Mouse (Mus musculus): ENCODE measurements around the gene Lcn2. TPM values are rescaled to one million over a fixed set of nuclear protein-coding genes. Genes with fewer than 3 reads are reported as not detected.

Gene Lcn2
- total and polyA plus RNA-seq, 3 experiments, result not detected

GRCm38 (mm10) chr2:32351471-32351961 lies 36.5 kb downstream of the Lcn2 start:
- no peak overlapping the region for H3K4me3 ChIP-seq (replicated peaks in 1 of 3; ENCODE audit: low read depth in 2 of 3, low read length in 2 of 3, poor library complexity in 1 of 3)
- H3K4me1 ChIP-seq (ENCODE audit: control insufficient read depth in 1 of 2, insufficient read depth in 2 of 2), result peaks cover 7 to 23% of the 10 kb centered on the region in 2 experiments
- dilution Hi-C loops (cut with MboI; ENCODE audit: extremely low pct_ligation_motif_present, extremely low pct_unique_long_range_greater_than_20kb, low sequenced_read_pairs) (no loop called here), in situ Hi-C loops (cut with MboI; ENCODE audit: low pct_ligation_motif_present, low pct_unique_long_range_greater_than_20kb, low sequenced_read_pairs) (no loop called here)
- H3K9ac ChIP-seq (ENCODE audit: insufficient read depth, low read depth), result no peak overlapping the region
- no peak for DNase-seq (ENCODE audit: extremely low read depth)
- no peaks in the 10 kb centered on the region for H3K79me2 ChIP-seq (replicated peaks; ENCODE audit: control insufficient read depth, extremely low read depth, insufficient read depth, poor library complexity, severe bottlenecking)
- H3K9me3 ChIP-seq (replicated peaks; ENCODE audit: low read length), result no peaks in the 10 kb centered on the region
- TF ChIP-seq PAX5 (IDR thresholded peaks at IDR 0.05; ENCODE audit: low read length), result no peak
- TF ChIP-seq MXI1 (IDR thresholded peaks at IDR 0.05; ENCODE audit: low read depth, low read length), result no peak
- TF ChIP-seq EP300 (IDR thresholded peaks at IDR 0.05; ENCODE audit: low read length), result no peak
- no peak for TF ChIP-seq E2F4 (IDR thresholded peaks at IDR 0.05; ENCODE audit: insufficient replicate concordance, low read depth, low read length)
- no peak for TF ChIP-seq RAD21 (IDR thresholded peaks at IDR 0.05; ENCODE audit: low read depth, low read length)
- no peak overlapping the region for H3K4me2 ChIP-seq (ENCODE audit: insufficient read depth, low read depth, poor library complexity, severe bottlenecking)
- no peaks in the 10 kb centered on the region for H3K36me3 ChIP-seq (replicated peaks in 1 of 2; ENCODE audit: control insufficient read depth in 1 of 2, insufficient read depth in 1 of 2, low read length in 1 of 2)
- H3K27me3 ChIP-seq (replicated peaks), result peaks cover 77% of the 10 kb centered on the region
- no peak overlapping the region for H3K27ac ChIP-seq (ENCODE audit: insufficient read depth, low read depth)

GRCm38 (mm10) chr2:32350471-32351051 lies 37.5 kb downstream of the Lcn2 start:
- Histone ChIP-seq H3K4me3 (replicated peaks in 1 of 3; ENCODE audit: low read depth in 2 of 3, low read length in 2 of 3, poor library complexity in 1 of 3) (no peak overlapping the region), H3K9me3 (replicated peaks; ENCODE audit: low read length) (no peaks in the 10 kb centered on the region), H3K36me3 (replicated peaks in 1 of 2; ENCODE audit: control insufficient read depth in 1 of 2, insufficient read depth in 1 of 2, low read length in 1 of 2) (no peaks in the 10 kb centered on the region), H3K79me2 (replicated peaks; ENCODE audit: control insufficient read depth, extremely low read depth, insufficient read depth, poor library complexity, severe bottlenecking) (no peaks in the 10 kb centered on the region), H3K27ac (ENCODE audit: insufficient read depth, low read depth) (no peak overlapping the region), H3K27me3 (replicated peaks) (peaks cover 75% of the 10 kb centered on the region), H3K4me1 (ENCODE audit: control insufficient read depth in 1 of 2, insufficient read depth in 2 of 2) (peaks cover 5 to 23% of the 10 kb centered on the region in 2 experiments; a peak in 3 of 4 replicates), H3K9ac (ENCODE audit: insufficient read depth, low read depth) (no peak overlapping the region), H3K4me2 (ENCODE audit: insufficient read depth, low read depth, poor library complexity, severe bottlenecking) (no peak overlapping the region)
- dilution Hi-C loops (cut with MboI; ENCODE audit: extremely low pct_ligation_motif_present, extremely low pct_unique_long_range_greater_than_20kb, low sequenced_read_pairs) (no loop called here), in situ Hi-C loops (cut with MboI; ENCODE audit: low pct_ligation_motif_present, low pct_unique_long_range_greater_than_20kb, low sequenced_read_pairs) (no loop called here)
- DNase-seq (ENCODE audit: extremely low read depth), result no peak
- TF ChIP-seq BHLHE40 (IDR thresholded peaks at IDR 0.05; ENCODE audit: low read depth, low read length) (no peak), SMC3 (IDR thresholded peaks at IDR 0.05; ENCODE audit: low read depth, low read length) (no peak), ZC3H11A (IDR thresholded peaks at IDR 0.05; ENCODE audit: low read depth, low read length) (no peak), IRF4 (IDR thresholded peaks at IDR 0.05; ENCODE audit: low read depth, low read length) (no peak), GABPA (IDR thresholded peaks at IDR 0.05; ENCODE audit: insufficient replicate concordance, low read depth, low read length) (no peak), TBP (conservative IDR thresholded peaks at IDR 0.05; ENCODE audit: low read depth, low read length) (no peak), ZNF384 (IDR thresholded peaks at IDR 0.05; ENCODE audit: low read depth, low read length) (no peak), USF1 (IDR thresholded peaks at IDR 0.05; ENCODE audit: low read depth, low read length) (no peak), ZKSCAN1 (IDR thresholded peaks at IDR 0.05; ENCODE audit: borderline replicate concordance, low read depth, low read length) (no peak), POLR2AphosphoS2 (IDR thresholded peaks at IDR 0.05; ENCODE audit: low read depth, low read length) (no peak), HCFC1 (IDR thresholded peaks at IDR 0.05; ENCODE audit: low read depth, low read length) (no peak), EP300 (IDR thresholded peaks at IDR 0.05; ENCODE audit: low read length) (no peak), NRF1 (IDR thresholded peaks at IDR 0.05; ENCODE audit: low read depth, low read length) (no peak)
